Mouse (Mus musculus): ENCODE measurements at regions not wholly inside any gene's neighbourhood (a gene's known extent, or its start where the extent isn't known, plus 50 kb on each side); places are given as distances from the start of the nearest gene placed in this dataset.
"Not testable (repeated sequence)": the region's sequence is repeated elsewhere in the genome, so short reads cannot be mapped to it uniquely, and the experiment has no call there.

DNA sequence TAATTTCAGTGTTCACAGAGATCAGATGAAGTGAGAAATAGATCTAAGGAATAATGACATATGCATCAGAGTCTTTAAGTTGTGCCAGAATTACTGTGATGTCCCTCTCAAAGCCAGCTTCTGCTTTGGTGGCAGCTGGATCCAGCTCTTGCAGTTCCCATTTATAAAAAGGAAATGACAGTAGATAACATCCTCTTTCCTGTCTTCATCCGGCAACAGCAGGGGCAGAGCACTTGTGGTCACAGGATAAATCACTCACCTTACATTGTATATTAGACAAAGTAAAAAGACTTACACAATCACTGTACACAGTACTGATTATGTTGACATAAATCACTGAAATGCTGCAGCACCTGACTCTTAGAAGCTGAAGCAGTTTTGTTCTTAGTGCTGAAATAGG lies 1214.2 kb downstream of the Adam6a start:
- intact Hi-C loops (cut with DNase I); DNase-seq: not testable (repeated sequence)

DNA sequence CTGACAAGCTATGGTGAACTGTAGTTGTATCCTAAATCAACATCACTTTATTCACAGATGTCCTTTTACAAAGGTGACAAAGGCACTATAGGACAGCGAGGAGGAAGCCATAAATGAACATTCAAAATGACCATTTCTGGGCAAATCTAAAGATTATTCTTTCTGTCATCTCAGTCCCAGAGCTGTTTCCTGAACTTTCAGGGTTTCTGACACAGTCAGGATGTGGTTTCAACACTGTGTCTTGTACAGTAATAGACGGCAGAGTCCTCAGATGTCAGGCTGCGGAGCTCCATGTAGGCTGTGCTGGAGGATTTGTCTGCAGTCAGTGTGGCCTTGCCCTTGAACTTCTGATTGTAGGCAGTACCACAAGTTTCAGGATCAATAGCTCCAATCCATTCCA lies 1220.5 kb downstream of the Adam6a start:
- intact Hi-C loops (cut with DNase I); DNase-seq: not testable (repeated sequence)

DNA sequence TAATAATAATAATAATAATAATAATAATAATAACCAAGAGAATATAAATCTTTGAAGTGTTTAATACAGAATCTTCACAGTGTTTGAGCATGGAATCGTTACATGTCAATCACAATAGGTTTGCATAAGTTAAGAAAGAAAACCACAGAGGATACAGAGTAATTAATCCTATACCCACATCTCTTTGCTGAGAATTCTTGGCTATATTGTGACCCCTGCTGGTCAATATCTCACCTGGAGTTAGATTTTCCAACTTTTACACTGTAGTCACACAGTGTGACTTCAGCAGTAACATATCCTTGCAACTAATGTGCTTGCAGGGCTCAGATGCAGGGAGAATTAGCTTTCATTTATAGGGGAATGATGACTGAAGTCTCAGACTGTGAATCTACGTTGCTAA lies 1231.7 kb downstream of the Adam6a start:
- DNase-seq; intact Hi-C loops (cut with DNase I): not testable (repeated sequence)

DNA sequence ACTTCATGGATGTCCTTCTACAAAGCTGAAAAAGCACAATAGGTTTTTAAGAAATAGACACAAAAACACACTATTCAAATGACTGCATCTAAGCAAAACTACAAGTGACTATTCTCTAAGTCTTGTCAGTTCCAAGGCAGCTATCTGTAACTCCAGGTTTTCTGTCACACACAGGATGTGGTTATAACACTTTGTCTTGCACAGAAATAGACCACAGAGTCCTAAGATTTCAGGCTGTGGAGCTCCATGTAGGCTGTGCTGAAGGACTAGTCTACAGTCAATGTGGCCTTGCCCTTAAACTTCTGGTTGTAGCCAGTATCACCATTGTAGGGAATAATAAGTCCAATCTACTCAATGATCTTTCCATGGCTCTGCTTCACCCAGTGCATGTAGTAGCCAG lies 1243.1 kb upstream of the Zfp386 start:
- no peak for DNase-seq
- intact Hi-C loops (cut with DNase I), result loop anchor here (10.0 kb wide), 1 partner anchor 110 kb away; no protein-coding TSS in a partner anchor

DNA sequence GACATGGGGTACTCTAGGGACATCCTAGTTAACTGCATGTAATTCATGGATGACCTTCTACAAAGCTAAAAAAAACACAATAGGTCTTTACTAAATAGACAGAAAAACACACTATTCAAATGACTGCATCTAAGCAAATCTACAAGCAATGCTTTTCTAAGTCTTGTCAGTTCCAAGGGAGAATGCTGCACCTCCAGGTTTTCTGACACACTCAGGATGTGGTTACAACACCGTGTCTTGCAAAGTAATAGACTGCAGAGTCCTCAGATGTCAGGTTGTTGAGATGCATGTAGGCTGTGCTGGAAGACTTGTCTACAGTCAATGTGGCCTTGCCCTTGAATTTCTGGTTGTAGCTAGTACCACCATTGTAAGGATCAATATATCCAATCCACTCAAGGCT lies 1238.3 kb upstream of the Zfp386 start:
- intact Hi-C loops (cut with DNase I), result loop anchor here (5.0 to 10.0 kb wide), 2 partner anchors 103 to 114 kb away; no protein-coding TSS in a partner anchor
- no peak for DNase-seq

DNA sequence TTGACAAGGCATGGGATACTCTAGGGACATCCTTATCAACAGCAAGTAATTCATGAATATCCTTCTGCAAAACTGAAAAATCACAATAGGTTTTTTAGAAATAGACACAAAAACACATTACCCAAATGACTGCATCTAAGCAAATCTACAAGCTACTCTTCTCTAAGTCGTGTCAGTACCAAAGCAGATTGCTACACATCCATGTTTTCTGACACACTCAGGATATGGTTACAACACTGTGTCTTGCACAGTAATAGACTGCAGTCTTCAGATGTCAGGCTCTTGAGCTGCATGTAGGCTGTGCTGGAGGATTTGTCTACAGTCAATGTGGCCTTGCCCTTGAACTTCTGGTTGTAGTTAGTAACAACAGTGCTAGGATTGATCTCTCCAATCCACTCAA lies 1230.7 kb upstream of the Zfp386 start:
- intact Hi-C loops (cut with DNase I), result not testable (repeated sequence)

DNA sequence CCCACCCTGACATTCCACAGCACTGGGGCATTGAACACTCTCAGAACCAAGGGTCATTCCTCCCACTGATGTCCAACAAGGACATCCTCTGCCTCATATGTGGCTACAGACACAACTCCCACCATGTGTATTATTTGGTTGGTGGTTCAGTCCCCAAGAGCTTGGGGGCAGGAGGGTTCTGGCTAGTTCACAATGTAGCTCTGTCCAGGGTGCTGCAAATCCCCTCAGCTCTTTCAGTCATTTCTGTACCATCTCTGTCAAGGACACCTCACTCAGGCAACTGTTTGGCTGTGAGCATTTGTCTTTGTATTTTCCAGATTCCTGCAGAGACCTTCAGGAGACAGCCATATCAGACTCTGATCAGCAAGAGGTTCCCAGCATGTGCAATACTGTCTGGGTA lies 1214.6 kb upstream of the Zfp386 start:
- DNase-seq, result no peak
- intact Hi-C loops (cut with DNase I), result loop anchor here (10.0 kb wide), 1 partner anchor 418 kb away; no protein-coding TSS in a partner anchor

More for the DNA sequence above, 1230.7 kb upstream of the Zfp386 start:
- DNase-seq, result not testable (repeated sequence)

Measured in gastrocnemius, postnatal 36 days (tissue).